Mouse (Mus musculus): Measurements from ENCODE around the gene Ankrd1.

Ankrd1 gene

GRCm38 (mm10) chr19:36119783-36120471, at the start of gene Ankrd1:
Ankrd1 (minus strand) TSS chr19:36120099.
- DNase-seq, result no peak

DNA sequence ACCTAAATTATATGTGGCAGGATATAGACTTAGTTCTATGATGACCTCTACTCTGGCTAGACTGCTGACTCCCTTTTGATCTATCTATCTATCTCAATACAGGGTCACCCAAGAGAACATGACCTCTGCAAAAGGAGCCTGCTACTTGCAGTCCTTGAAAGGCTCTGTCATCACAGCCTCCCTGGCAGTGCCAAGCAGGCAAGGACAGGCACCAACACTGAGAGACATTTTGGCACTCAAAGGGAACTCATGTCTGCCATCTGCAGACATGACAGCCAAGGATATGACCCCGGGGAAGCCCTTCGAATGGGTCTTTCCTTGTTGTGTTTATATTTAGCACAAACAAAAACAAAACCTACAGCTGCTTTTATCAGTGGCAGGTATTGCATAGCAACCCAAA, 49.2 kb upstream of the Ankrd1 start:
- DNase-seq, result peak; percentile 27 to 39

- DNase-seq, result no peak
Measured at GRCm38 (mm10) chr19:36168121-36168520, 48.2 kb upstream of the Ankrd1 start.

GRCm38 (mm10) chr19:36167291-36167896, 47.5 kb upstream of the Ankrd1 start:
- no peak for DNase-seq

DNA sequence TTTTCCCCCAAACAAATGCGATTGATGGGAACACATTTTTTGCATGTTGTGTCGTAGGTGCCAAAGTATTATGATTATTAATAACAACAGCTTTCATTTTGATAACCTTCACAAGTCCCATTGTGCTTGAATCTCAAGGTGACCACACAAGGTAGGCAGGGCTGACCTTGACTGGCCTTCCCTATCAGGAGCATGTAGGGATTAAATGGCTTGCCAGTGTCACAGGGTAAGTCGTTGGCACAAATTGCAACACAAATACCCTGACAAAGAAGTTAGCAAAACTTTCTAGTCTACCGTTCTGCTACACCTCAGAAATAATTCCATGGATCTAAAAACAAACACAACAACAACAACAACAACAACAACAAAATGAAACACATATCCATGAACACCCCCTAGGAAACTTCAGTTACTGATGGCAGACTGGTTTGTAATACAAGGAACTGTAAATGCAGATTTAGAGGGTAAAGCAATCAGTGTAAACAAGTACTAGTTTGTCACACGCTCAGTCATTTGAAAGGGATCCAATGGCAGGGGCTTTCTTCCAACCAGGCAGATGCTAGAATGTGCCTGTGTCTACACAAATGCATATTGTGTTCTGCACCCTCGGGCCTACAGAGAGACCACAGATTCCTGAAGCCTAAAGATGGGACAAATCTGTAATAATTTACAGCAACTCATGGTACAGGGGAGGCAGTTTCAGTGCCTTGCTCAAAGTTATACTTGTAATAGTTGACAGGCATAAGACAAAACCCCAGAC, 46.7 kb upstream of the Ankrd1 start:
- DNase-seq, result peak in 1 of 2 experiments; percentile 18

DNA sequence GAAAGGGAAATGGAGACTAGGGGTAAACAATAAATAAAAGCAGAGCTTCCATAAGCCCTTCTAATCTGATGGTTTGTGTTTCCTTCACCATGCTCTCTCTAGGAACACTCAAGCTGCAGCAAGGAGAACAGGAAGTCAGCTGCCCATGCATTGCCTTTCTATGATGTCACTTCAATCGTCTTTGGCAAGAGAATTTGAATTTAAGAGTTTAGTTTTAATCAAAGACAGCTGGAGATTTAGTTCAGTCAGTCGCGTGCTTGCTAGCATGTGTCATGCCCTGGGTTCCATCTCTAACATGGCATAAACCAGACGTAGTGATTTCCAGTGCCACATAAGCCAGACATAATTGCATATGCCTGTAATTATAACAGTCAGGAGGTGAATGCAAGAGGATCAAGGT, 45.5 kb upstream of the Ankrd1 start:
- DNase-seq, result no peak

DNA sequence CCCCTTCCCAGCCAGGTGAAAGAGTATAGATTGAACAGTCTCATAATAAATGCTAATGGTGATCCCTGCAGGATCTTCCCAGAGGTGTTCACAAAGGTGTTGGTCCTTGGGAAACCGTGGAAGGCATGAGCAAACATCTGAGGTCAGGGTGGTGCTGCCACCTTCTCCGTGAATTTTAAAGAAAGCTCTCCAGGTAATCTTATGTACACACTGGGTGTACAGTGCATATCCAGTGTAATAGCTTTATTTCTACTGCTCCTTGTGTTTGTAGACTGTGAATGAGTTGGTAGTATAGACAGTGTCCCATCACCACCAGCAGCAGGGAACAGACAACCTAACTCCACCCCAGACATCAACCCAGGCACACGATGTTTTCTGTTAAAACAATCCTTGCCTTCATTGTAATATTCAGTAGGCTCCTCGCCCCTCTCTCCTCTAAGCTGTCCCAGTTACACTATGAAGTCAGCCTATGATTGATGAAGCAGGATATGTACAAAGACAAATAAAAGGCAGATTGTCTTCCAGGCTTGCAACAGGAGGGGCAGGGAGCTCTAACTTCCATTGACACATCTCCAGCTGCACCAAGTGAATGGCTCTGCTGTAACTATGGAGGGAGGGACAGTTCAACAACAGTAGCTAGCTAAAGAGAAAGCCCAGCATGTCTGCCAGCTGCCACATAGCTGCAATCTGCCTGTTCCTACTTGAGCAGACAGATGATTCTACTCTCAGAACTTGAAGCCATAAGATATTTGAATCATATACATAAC, 30.5 kb upstream of the Ankrd1 start:
- DNase-seq, result no peak

GRCm38 (mm10) chr19:36148578-36148977, 28.7 kb upstream of the Ankrd1 start:
- no peak for DNase-seq

DNA sequence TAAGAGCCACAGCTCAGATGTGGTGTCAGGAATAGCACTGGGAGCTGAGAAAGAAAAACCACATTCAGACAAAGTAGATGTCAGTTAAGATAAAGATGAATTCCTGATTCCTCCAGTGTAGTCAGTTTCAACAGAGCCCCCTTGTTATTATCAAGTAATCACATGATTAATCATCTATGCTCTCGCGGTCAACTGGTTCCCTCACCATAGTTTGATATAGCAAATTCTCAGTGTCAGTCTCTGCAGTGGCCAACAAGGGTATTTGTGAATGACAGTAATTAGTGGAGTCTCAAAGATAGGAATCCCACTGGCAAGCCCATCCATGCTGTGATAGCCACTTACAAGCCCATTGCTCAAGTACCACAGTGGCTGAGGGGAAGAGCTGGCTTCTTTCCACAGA, 23.7 kb upstream of the Ankrd1 start:
- no peak for DNase-seq

- no peak for DNase-seq
Measured at GRCm38 (mm10) chr19:36133731-36134130, 13.8 kb upstream of the Ankrd1 start.

DNA sequence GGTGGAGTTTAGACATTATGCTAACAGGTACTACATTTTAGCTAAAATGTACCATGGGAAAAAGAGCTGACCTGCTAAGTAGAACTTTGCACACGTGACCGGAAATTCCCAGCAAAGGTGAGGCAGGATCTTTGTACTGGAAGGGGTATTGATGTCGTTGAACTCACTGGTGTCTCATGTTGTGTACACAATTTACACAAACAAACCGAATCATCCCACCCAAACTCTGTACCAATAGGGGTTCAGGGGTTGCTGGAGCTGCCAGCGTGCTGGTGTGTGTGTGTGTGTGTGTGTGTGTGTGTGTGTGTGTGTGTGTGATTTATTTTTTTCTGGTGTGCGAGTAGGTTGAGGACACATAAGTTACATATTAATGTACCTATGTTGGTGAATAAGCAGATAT, 13.2 kb upstream of the Ankrd1 start:
- DNase-seq, result no peak

DNA sequence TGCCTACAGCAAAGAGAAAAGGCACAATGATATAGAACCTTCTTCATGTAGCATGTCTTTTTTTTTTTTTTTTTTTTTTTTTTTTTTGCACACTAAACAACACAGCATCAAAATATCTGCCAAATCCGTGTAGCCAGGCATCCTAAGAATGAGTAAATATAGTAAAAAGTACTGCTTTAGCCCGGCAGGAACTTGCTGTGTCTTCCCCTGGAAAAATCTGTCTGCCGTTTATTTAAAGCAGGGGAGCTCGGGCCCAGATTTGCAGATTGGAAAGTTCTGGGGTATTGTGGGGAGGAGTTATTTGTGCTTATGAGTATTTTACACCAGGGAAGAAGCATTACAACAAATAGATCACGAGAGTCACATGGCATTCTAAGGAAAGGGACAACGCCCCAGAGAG, 12.1 kb upstream of the Ankrd1 start:
- DNase-seq, result no peak

GRCm38 (mm10) chr19:36130181-36130580, 10.3 kb upstream of the Ankrd1 start:
- DNase-seq, result no peak

DNA sequence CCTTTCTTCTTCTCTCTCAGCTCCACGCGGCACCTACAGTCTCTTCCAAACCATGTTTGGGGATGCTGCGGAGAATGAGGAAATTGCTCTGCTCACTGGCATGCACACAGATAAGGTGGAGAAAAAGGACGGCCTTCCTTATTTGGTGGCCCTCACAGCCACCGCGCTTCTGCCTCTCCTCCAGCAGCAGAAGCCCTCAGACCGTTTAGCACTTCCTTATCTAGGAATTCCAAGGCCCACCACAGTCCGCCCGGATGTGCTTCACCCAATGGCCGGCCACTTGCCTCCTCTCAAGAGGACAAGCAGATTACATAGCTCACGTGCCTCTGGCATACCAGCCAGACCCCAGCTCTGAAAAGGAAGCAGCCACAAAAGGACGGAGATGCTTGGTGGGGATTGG, 9.7 kb upstream of the Ankrd1 start:
- DNase-seq, result no peak

GRCm38 (mm10) chr19:36129213-36129612, 9.3 kb upstream of the Ankrd1 start:
- DNase-seq, result no peak

GRCm38 (mm10) chr19:36128440-36128839, 8.5 kb upstream of the Ankrd1 start:
- no peak for DNase-seq

GRCm38 (mm10) chr19:36124203-36124602, 4.3 kb upstream of the Ankrd1 start:
- DNase-seq, result no peak

- no peak for DNase-seq
Measured at GRCm38 (mm10) chr19:36119219-36119618, 680 bp downstream of the Ankrd1 start.

DNA sequence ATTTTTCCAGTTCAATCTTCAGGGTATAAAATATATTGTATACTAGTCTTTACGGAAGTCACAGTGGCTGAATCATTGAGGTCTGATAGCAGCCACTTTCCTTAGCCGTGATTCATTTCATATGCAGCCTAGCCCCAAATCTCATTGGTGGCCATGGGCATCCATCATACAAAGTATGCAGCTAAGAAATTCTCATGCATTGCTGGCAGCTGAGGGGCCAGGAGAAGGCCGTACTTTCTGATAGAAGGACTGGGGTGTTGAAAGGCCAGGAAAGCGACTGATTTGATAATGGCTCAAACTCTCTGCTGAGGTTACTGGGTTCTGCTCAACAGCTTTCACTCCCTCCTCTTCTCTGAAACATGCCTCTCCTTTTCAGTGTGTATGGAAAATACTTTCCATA, 3.7 kb downstream of the Ankrd1 start:
- DNase-seq, result no peak

- peak; percentile 14 to 27 for DNase-seq
Measured at GRCm38 (mm10) chr19:36112007-36112406, 7.9 kb downstream of the Ankrd1 start.

GRCm38 (mm10) chr19:36111054-36111895, 8.6 kb downstream of the Ankrd1 start:
- peak; percentile 46 to 61 for DNase-seq

- DNase-seq, result no peak
Measured at GRCm38 (mm10) chr19:36110465-36110864, 9.4 kb downstream of the Ankrd1 start.
